Mouse (Mus musculus): ENCODE data around the gene Vps41. TPM values are rescaled to one million over a fixed set of nuclear protein-coding genes. Genes with fewer than 3 reads are reported as not detected.
A peak's percentile ranks its signal among the peaks of the same experiment; 100 is the strongest.

Gene Vps41
- polyA plus RNA-seq, 1 experiment from 2014 or later = 45.5 TPM

DNA sequence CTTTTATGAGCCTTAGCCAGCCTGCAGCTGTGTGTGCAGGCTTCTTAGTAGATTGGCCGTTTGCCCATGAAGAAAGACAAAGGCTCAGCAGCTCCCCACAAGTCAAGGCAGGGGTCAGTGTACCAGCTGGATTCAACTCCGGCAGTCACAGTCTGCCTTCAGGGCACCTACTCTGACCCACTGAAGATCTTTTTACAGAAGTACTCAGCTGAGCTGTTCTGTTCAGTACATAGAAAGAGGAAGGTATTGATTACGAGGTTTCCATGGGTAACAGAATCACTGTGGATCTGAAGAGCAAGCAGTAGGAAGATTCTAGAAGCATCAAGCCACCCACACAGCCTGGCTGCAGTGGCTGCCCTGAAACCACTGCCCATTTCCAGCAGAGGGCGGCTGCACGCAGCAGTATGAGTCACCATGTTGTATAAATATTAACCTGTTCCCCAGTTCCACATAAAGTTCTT is 151.0 kb downstream of the Vps41 start:
- H3K27ac ChIP-seq (ENCODE audit: low read depth, low read length) = no peak overlapping the region
- no peak overlapping the region for H3K9ac ChIP-seq (ENCODE audit: low read depth, low read length)
- peaks cover 22% of the 10 kb centered on the region for H3K36me3 ChIP-seq (ENCODE audit: control insufficient read depth, insufficient read depth)
- peak; percentile 86 for ATAC-seq
- H3K27me3 ChIP-seq (replicated peaks; ENCODE audit: control insufficient read depth, insufficient read depth, low read length) = no peaks in the 10 kb centered on the region
- peak; percentile 80 for TF ChIP-seq CTCF (IDR thresholded peaks at IDR 0.05; ENCODE audit: low read depth)
- no peak overlapping the region for H3K4me2 ChIP-seq (replicated peaks; ENCODE audit: low read depth)
- H3K9me3 ChIP-seq (ENCODE audit: control insufficient read depth) = no peaks in the 10 kb centered on the region
- WGBS = 31% methylated on average over 5 of the region's 5 CpGs
- H3K4me1 ChIP-seq (replicated peaks; ENCODE audit: control insufficient read depth, insufficient read depth, low read length) = no peaks in the 10 kb centered on the region
- no peak overlapping the region for H3K4me3 ChIP-seq (ENCODE audit: low read depth, low read length)

GRCm38 (mm10) chr13:18868825-18869224 is 151.7 kb downstream of the Vps41 start:
- Histone ChIP-seq H3K27me3 (replicated peaks; ENCODE audit: control insufficient read depth, insufficient read depth, low read length) (no peaks in the 10 kb centered on the region), H3K4me3 (ENCODE audit: low read depth, low read length) (no peak overlapping the region), H3K9me3 (ENCODE audit: control insufficient read depth) (no peaks in the 10 kb centered on the region), H3K27ac (ENCODE audit: low read depth, low read length) (no peak overlapping the region), H3K9ac (ENCODE audit: low read depth, low read length) (no peak overlapping the region), H3K4me1 (replicated peaks; ENCODE audit: control insufficient read depth, insufficient read depth, low read length) (no peaks in the 10 kb centered on the region), H3K36me3 (ENCODE audit: control insufficient read depth, insufficient read depth) (peaks cover 14% of the 10 kb centered on the region), H3K4me2 (replicated peaks; ENCODE audit: low read depth) (no peak overlapping the region)
- no peak for ATAC-seq
- no peak for TF ChIP-seq CTCF (IDR thresholded peaks at IDR 0.05; ENCODE audit: low read depth)
- 89% methylated on average over 5 of the region's 5 CpGs for WGBS

DNA sequence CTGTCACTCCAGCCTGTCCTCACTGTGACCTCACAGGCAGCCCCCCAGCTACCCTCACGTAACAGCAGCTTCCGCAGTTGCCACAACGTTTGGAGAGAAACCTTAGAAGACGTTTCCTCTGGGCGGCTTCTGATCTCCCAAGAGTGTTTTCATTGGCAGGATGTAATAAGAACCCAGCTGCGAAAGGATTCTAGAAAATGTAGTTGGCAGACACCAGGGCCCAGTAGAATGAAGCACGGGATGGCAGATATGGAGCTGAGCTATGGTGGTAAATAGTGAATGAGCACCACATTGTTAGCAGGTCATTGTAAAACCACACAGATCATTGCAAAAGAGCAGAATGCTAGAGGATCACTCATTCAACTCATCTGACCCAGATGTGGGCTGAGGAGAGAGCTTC is 158.2 kb downstream of the Vps41 start:
- no peak overlapping the region for H3K27ac ChIP-seq (ENCODE audit: low read depth, low read length)
- H3K4me2 ChIP-seq (replicated peaks; ENCODE audit: low read depth) = no peak overlapping the region
- H3K27me3 ChIP-seq (replicated peaks; ENCODE audit: control insufficient read depth, insufficient read depth, low read length) = no peaks in the 10 kb centered on the region
- no peak overlapping the region for H3K9ac ChIP-seq (ENCODE audit: low read depth, low read length)
- H3K9me3 ChIP-seq (ENCODE audit: control insufficient read depth) = no peaks in the 10 kb centered on the region
- H3K36me3 ChIP-seq (ENCODE audit: control insufficient read depth, insufficient read depth) = no peaks in the 10 kb centered on the region
- 54% methylated on average over 7 of the region's 7 CpGs for WGBS
- H3K4me1 ChIP-seq (replicated peaks; ENCODE audit: control insufficient read depth, insufficient read depth, low read length) = no peaks in the 10 kb centered on the region
- no peak overlapping the region for H3K4me3 ChIP-seq (ENCODE audit: low read depth, low read length)
- ATAC-seq = no peak
- TF ChIP-seq CTCF (IDR thresholded peaks at IDR 0.05; ENCODE audit: low read depth) = no peak

DNA sequence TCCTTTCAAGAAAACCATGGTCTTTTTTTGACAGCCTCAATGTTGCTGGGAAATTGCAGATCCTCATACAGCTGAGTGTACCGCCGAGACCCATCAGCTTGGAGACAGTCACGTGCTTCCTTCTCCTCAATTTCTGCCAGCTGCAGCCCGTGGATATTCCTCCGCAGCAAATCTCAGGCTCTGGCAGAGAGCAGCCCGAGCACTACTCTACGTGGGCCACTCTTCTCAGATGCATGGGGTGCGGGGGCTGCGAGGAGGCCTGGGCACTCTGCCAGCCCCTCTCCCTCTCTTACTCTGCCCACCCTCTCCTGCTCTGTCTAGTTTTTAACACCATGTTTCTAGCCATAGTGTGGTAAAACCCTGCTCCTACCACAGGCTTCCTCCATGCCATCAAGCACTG is 175.8 kb downstream of the Vps41 start:
- Histone ChIP-seq H3K4me1 (replicated peaks; ENCODE audit: control insufficient read depth, insufficient read depth, low read length) (no peaks in the 10 kb centered on the region), H3K4me2 (replicated peaks; ENCODE audit: low read depth) (no peak overlapping the region), H3K27ac (ENCODE audit: low read depth, low read length) (no peak overlapping the region), H3K4me3 (ENCODE audit: low read depth, low read length) (no peak overlapping the region), H3K36me3 (ENCODE audit: control insufficient read depth, insufficient read depth) (no peaks in the 10 kb centered on the region), H3K9ac (ENCODE audit: low read depth, low read length) (no peak overlapping the region), H3K9me3 (ENCODE audit: control insufficient read depth) (no peaks in the 10 kb centered on the region), H3K27me3 (replicated peaks; ENCODE audit: control insufficient read depth, insufficient read depth, low read length) (no peaks in the 10 kb centered on the region)
- no peak for ATAC-seq
- WGBS = 71% methylated on average over 9 of the region's 9 CpGs
- no peak for TF ChIP-seq CTCF (IDR thresholded peaks at IDR 0.05; ENCODE audit: low read depth)

- TF ChIP-seq CTCF (IDR thresholded peaks at IDR 0.05; ENCODE audit: low read depth) = no peak
- H3K27me3 ChIP-seq (replicated peaks; ENCODE audit: control insufficient read depth, insufficient read depth, low read length) = no peaks in the 10 kb centered on the region
- no peaks in the 10 kb centered on the region for H3K9me3 ChIP-seq (ENCODE audit: control insufficient read depth)
- H3K4me1 ChIP-seq (replicated peaks; ENCODE audit: control insufficient read depth, insufficient read depth, low read length) = no peaks in the 10 kb centered on the region
- no peak overlapping the region for H3K9ac ChIP-seq (ENCODE audit: low read depth, low read length)
- WGBS = 81% methylated on average over 3 of the region's 3 CpGs
- no peak overlapping the region for H3K27ac ChIP-seq (ENCODE audit: low read depth, low read length)
- ATAC-seq = no peak
- no peak overlapping the region for H3K4me2 ChIP-seq (replicated peaks; ENCODE audit: low read depth)
- H3K36me3 ChIP-seq (ENCODE audit: control insufficient read depth, insufficient read depth) = no peaks in the 10 kb centered on the region
- H3K4me3 ChIP-seq (ENCODE audit: low read depth, low read length) = no peak overlapping the region
Measured at GRCm38 (mm10) chr13:18896789-18897188, 179.7 kb downstream of the Vps41 start.

DNA sequence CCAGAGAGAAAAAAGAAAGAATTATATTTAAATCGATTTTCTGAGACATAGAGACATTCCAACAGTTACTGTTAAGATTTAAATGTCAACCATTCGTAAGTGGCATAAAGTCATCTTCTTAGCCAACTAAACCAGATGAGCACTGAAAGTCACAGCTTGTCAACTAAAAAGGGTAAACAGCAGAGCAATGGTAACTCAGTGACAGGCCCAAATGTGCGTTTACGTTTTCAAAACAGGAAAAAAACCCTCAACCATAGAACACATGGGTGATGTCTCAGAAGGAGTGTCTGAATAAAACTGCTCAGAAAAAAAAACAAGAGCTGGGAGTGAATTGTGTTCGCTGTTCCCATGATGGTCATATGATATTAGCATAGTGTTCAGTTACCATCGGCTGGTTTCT is 186.5 kb downstream of the Vps41 start:
- Histone ChIP-seq H3K4me3 (ENCODE audit: low read depth, low read length) (no peak overlapping the region), H3K27ac (ENCODE audit: low read depth, low read length) (no peak overlapping the region)
- no peak for ATAC-seq

DNA sequence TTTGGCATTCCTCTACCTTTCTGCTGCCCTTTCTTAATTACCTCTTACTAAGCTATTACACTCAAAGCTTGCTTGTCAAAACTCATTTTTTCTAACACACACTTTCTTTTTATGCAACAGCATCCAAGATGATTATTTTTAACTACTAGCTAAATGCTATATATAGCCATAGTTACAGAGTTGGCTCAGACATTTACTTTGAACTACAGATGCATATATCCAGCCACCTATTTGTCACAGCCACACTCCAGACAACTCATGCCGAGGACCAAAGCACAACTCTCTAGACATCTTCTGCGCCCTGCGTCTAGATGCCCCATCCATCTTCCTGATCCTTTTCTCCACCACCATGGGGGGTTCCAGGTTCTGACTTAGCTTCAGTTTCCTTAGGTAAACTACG is 197.7 kb downstream of the Vps41 start:
- H3K9ac ChIP-seq (ENCODE audit: low read depth, low read length) = no peak overlapping the region
- H3K36me3 ChIP-seq (ENCODE audit: control insufficient read depth, insufficient read depth) = no peaks in the 10 kb centered on the region
- H3K27me3 ChIP-seq (replicated peaks; ENCODE audit: control insufficient read depth, insufficient read depth, low read length) = no peaks in the 10 kb centered on the region
- no peak overlapping the region for H3K4me3 ChIP-seq (ENCODE audit: low read depth, low read length)
- H3K4me1 ChIP-seq (replicated peaks; ENCODE audit: control insufficient read depth, insufficient read depth, low read length) = no peaks in the 10 kb centered on the region
- no peaks in the 10 kb centered on the region for H3K9me3 ChIP-seq (ENCODE audit: control insufficient read depth)
- TF ChIP-seq CTCF (IDR thresholded peaks at IDR 0.05; ENCODE audit: low read depth) = no peak
- ATAC-seq = no peak
- H3K4me2 ChIP-seq (replicated peaks; ENCODE audit: low read depth) = no peak overlapping the region
- WGBS = 77% methylated on average over 4 of the region's 4 CpGs
- no peak overlapping the region for H3K27ac ChIP-seq (ENCODE audit: low read depth, low read length)

More for the DNA sequence above, 186.5 kb downstream of the Vps41 start:
- Histone ChIP-seq H3K4me1 (replicated peaks; ENCODE audit: control insufficient read depth, insufficient read depth, low read length) (no peaks in the 10 kb centered on the region), H3K27me3 (replicated peaks; ENCODE audit: control insufficient read depth, insufficient read depth, low read length) (no peaks in the 10 kb centered on the region), H3K9me3 (ENCODE audit: control insufficient read depth) (no peaks in the 10 kb centered on the region), H3K4me2 (replicated peaks; ENCODE audit: low read depth) (no peak overlapping the region), H3K36me3 (ENCODE audit: control insufficient read depth, insufficient read depth) (no peaks in the 10 kb centered on the region), H3K9ac (ENCODE audit: low read depth, low read length) (no peak overlapping the region)
- WGBS = 85% methylated on average over 6 of the region's 6 CpGs
- TF ChIP-seq CTCF (IDR thresholded peaks at IDR 0.05; ENCODE audit: low read depth) = no peak

Other genes with a start within 250 kb of the Vps41 start
- gene Amph, start 230.9 kb downstream of the Vps41 start, polyA plus RNA-seq (2015; fragmentation: Nextera tagmentation; extraction: Ambion mirVana) = 0.97 and 1.5 TPM in 2 replicates

Data from intestine, postnatal 0 days (tissue).